Mouse (Mus musculus) brain, embryonic 14.5 days (tissue): ENCODE results near the gene Gria2.

Experiments
- CTCF ChIP-seq: fragments of 200-500 bp; IDR thresholded peaks from 2 replicates; pipeline ENCODE4 v1.5.1; 2012; ENCODE audit warnings: inconsistent platforms, mild to moderate bottlenecking, moderate library complexity, borderline replicate concordance; ENCODE audit not compliant: insufficient read depth, insufficient read length; ENCODE audit errors: extremely low read depth
- POLR2A ChIP-seq: fragments of 200-500 bp; IDR thresholded peaks from 2 replicates; pipeline ENCODE4 v1.6.1; 2012; ENCODE audit warnings: mild to moderate bottlenecking, inconsistent platforms, borderline replicate concordance; ENCODE audit not compliant: poor library complexity, insufficient read depth, insufficient read length, severe bottlenecking; ENCODE audit errors: extremely low read depth

DNA sequence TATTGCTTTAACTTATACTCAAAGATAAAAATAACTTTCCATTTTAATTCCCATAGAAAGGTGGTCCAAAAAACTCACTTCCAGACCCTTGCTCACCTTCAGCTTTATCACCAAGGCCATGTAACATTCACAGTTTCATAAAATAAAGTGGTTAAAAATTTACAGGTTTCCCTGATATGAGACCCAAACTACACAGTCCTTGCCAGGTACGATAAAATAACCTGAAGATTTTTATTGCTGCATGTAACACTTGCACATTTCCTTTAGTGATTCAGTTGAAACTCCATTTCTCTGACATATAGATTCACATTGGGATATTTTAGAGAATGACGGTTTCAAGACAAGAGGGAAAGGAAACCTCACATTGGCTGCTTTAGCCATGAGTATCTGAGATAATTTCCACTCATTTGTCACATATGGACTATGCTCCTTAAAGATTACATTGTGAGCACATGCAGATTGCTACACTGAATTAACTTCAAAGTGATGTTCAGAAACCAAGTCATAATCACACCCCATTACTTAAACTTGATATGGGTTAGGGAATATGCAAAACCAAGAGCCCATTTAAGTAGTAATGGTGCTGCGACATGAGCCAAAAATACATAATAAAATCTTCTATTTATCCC, 15.4 kb downstream of the Gria2 start:
- TF ChIP-seq POLR2A (no peak), CTCF (no peak)
